Mouse (Mus musculus) erythroblast, embryonic 14.5 days (primary cell): ENCODE data around the gene Kpna1.

Experiments used
- GATA1 ChIP-seq: IDR thresholded peaks from 2 replicates; pipeline ENCODE4 v1.6.1; 2012; ENCODE audit warnings: low read length, inconsistent platforms, mixed read lengths
- TAL1 ChIP-seq: IDR thresholded peaks from 3 replicates; pipeline ENCODE4 v1.6.1; 2012; ENCODE audit warnings: low read length, inconsistent platforms, mixed read lengths

DNA sequence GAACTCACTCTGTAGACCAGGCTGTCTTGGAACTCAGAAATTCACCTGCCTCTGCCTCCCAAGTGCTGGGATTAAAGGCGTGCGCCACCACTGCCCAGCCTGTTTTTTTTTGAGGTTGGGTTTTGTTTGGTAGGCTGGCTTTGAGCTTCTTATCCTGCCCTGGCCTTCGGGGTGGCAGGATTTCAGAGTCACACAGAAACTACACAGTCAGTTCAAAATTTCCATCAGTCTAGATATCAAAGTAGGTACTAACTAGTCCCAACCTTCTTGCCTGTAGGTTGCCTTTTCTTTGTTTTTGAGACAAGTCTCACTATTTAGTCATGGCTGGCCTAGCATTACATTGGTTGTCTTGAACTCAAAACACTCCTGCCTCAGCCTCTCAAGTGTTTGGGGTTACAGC lies 5.9 kb downstream of the Kpna1 start:
- TF ChIP-seq GATA1 (no peak), TAL1 (no peak)
